ENCODE assay signal across 8 mouse cellular contexts in the genomic region with DNA sequence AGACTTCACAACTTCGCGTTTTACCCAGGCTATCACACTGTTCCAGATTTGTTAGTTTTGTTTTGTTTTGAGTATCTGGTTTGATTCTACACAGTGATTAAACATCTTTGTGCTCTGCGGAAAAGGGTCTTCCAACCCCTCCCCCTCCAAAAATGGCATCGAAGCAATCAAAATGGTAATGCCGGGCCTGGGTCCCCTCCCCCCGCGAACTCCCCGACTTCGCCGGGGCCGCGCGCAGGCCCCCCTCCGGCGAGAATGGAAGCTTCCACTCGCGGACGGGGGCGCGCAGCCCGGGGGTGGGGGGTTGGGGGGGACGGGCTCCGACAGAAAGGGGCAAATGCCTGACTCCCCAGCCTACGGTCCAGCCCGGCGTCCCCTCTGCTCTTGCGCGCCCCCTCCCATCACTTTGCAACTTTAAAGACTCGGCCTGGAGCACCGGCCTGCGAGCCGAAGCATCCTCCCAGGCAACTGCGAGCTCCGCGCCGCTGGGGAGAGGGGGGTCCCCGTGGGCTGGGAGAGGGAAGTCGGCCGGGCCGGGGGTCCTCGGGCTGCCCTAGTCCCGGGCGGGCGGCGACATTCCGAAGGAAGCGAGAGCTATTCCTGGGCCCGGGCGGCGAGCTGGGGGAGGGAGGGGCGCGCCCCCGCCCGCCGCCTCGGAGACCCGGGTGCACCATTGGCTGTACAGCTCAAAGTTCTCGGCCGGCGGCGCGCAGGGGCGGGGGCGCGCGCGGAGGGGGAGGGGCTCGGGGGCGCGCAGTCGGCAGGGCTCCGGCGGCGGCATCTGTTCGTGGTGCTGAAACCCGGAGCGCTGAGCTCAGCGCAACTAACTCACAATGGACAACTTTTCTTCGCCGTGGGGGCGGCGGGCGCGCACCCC. TPM values are rescaled to one million over a fixed set of nuclear protein-coding genes. Genes with fewer than 3 reads are reported as not detected.
DNase-seq lines count a peak whose midpoint lies in the region; ATAC-seq and TF ChIP-seq lines count a peak whose summit lies in the region.

No protein-coding gene starts in this region.

- no peak for DNase-seq in CH12.LX (ENCODE audit: extremely low read depth)
- peak; percentile 84 for DNase-seq in cerebellum, adult 11 months
- peak; percentile 83 to 85 for DNase-seq in heart, postnatal 14 days
- peak; percentile 57 to 86 for DNase-seq in layer of hippocampus, adult 18-20 months (ENCODE audit: low spot score in 2 of 2)
- DNase-seq in lung, adult 2 months, result peak; percentile 20
- DNase-seq in ovary, postnatal 10 days (ENCODE audit: low spot score), result peak; percentile 48
- DNase-seq in urinary bladder, adult 18-20 months (ENCODE audit: low spot score in 2 of 2), result peak; percentile 29 to 44

- TF ChIP-seq EP300 in CH12.LX (IDR thresholded peaks at IDR 0.05; ENCODE audit: low read length), result no peak

- peaks cover 9% of the 10 kb centered on the region for H3K27me3 ChIP-seq in CH12.LX (replicated peaks)
- no peaks in the 10 kb centered on the region for H3K27me3 ChIP-seq in forebrain, embryonic 16.5 days (replicated peaks; ENCODE audit: control insufficient read depth, insufficient read depth, low read length)

- H3K79me2 ChIP-seq in CH12.LX (replicated peaks; ENCODE audit: control insufficient read depth, extremely low read depth, insufficient read depth, poor library complexity, severe bottlenecking), result no peaks in the 10 kb centered on the region

- peak overlapping the region; percentile 67 for H3K4me2 ChIP-seq in CH12.LX (ENCODE audit: insufficient read depth, low read depth, poor library complexity, severe bottlenecking)
- H3K4me2 ChIP-seq in forebrain, embryonic 16.5 days (ENCODE audit: low read length), result peak overlapping the region; percentile 74

- TF ChIP-seq POLR2A in CH12.LX (IDR thresholded peaks at IDR 0.05; ENCODE audit: low read depth, low read length), result no peak
- TF ChIP-seq POLR2A in lung, adult 2 months (IDR thresholded peaks at IDR 0.05; ENCODE audit: borderline replicate concordance, extremely low read depth, low read depth, low read length), result no peak

- TF ChIP-seq CTCF in CH12.LX (conservative IDR thresholded peaks at IDR 0.05 in 1 of 2, IDR thresholded peaks at IDR 0.05 in 1 of 2; ENCODE audit: low read depth in 2 of 2, low read length in 2 of 2), result no peak
- no peak for TF ChIP-seq CTCF in lung, adult 2 months (IDR thresholded peaks at IDR 0.05; ENCODE audit: insufficient read depth, low read length)

- H3K9me3 ChIP-seq in CH12.LX (replicated peaks; ENCODE audit: low read length), result peaks cover 3% of the 10 kb centered on the region
- no peaks in the 10 kb centered on the region for H3K9me3 ChIP-seq in forebrain, embryonic 16.5 days (ENCODE audit: control insufficient read depth, low read length)

- peak overlapping the region in 1 of 3 experiments; percentile 11 for H3K4me3 ChIP-seq in CH12.LX (replicated peaks in 1 of 3; ENCODE audit: low read depth in 2 of 3, low read length in 2 of 3, poor library complexity in 1 of 3)
- peak overlapping the region; percentile 78 for H3K4me3 ChIP-seq in forebrain, embryonic 16.5 days (replicated peaks; ENCODE audit: low read length)
- H3K4me3 ChIP-seq in lung, adult 2 months (replicated peaks; ENCODE audit: extremely low read depth, low read depth, low read length), result peak overlapping the region; percentile 55

- dilution Hi-C loops in CH12.LX (cut with MboI; ENCODE audit: extremely low pct_ligation_motif_present, extremely low pct_unique_long_range_greater_than_20kb, low sequenced_read_pairs), result no loop called here

- intact Hi-C loops in heart, postnatal 14 days (cut with DNase I), result loop anchor here (1.0 to 5.0 kb wide), 3 partner anchors 24 to 69 kb away; partner anchors contain the start of genes Gm29666 and Nup50

- 1% methylated on average over 59 of the region's 84 CpGs for WGBS in forebrain, embryonic 16.5 days
- 2% methylated on average over 74 of the region's 84 CpGs for WGBS in lung, adult 2 months

- H3K27ac ChIP-seq in CH12.LX (ENCODE audit: insufficient read depth, low read depth), result no peak overlapping the region
- peak overlapping the region; percentile 98 for H3K27ac ChIP-seq in forebrain, embryonic 16.5 days (ENCODE audit: low read length)

- H3K9ac ChIP-seq in CH12.LX (ENCODE audit: insufficient read depth, low read depth), result no peak overlapping the region
- peak overlapping the region; percentile 88 for H3K9ac ChIP-seq in forebrain, embryonic 16.5 days (replicated peaks; ENCODE audit: low read depth, low read length)

- in situ Hi-C loops in CH12.LX (cut with MboI; ENCODE audit: low pct_ligation_motif_present, low pct_unique_long_range_greater_than_20kb, low sequenced_read_pairs), result no loop called here

- peaks cover 0 to 17% of the 10 kb centered on the region in 2 experiments for H3K36me3 ChIP-seq in CH12.LX (replicated peaks in 1 of 2; ENCODE audit: control insufficient read depth in 1 of 2, insufficient read depth in 1 of 2, low read length in 1 of 2)
- H3K36me3 ChIP-seq in forebrain, embryonic 16.5 days (ENCODE audit: control insufficient read depth, insufficient read depth), result no peaks in the 10 kb centered on the region

- ATAC-seq in forebrain, embryonic 16.5 days, result peak; percentile 67

- peaks cover 12 to 37% of the 10 kb centered on the region in 2 experiments for H3K4me1 ChIP-seq in CH12.LX (ENCODE audit: control insufficient read depth in 1 of 2, insufficient read depth in 2 of 2)
- H3K4me1 ChIP-seq in forebrain, embryonic 16.5 days (replicated peaks; ENCODE audit: control insufficient read depth, insufficient read depth, low read length), result peaks cover 38% of the 10 kb centered on the region
- H3K4me1 ChIP-seq in lung, adult 2 months (ENCODE audit: control insufficient read depth, insufficient read depth, low read length), result peaks cover 4% of the 10 kb centered on the region; the same call in 1 of the 2 replicates

- no peak for TF ChIP-seq RAD21 in CH12.LX (IDR thresholded peaks at IDR 0.05; ENCODE audit: low read depth, low read length)

TF ChIP-seq in CH12.LX, 34 proteins besides CTCF, POLR2A, EP300 and RAD21:
- TF ChIP-seq HCFC1 (IDR thresholded peaks at IDR 0.05; ENCODE audit: low read depth, low read length) (no peak), POLR2AphosphoS2 (IDR thresholded peaks at IDR 0.05; ENCODE audit: low read depth, low read length) (no peak), TBP (conservative IDR thresholded peaks at IDR 0.05; ENCODE audit: low read depth, low read length) (no peak), MAFK (IDR thresholded peaks at IDR 0.05; ENCODE audit: insufficient replicate concordance, low read length) (no peak), RCOR1 (conservative IDR thresholded peaks at IDR 0.05; ENCODE audit: low read depth, low read length) (no peak), IRF4 (IDR thresholded peaks at IDR 0.05; ENCODE audit: low read depth, low read length) (no peak), NELFE (IDR thresholded peaks at IDR 0.05; ENCODE audit: low read depth, low read length) (no peak), ZKSCAN1 (IDR thresholded peaks at IDR 0.05; ENCODE audit: borderline replicate concordance, low read depth, low read length) (no peak), UBTF (IDR thresholded peaks at IDR 0.05; ENCODE audit: low read depth, low read length) (no peak), ZC3H11A (IDR thresholded peaks at IDR 0.05; ENCODE audit: low read depth, low read length) (no peak)

RNA-seq across cellular contexts. Expression of gene Phf21b, which starts 2.4 kb away (rescaled TPM):
- total RNA-seq in CH12.LX (2012; rRNA removed), result 2.2 TPM in 2 replicates
- 1.3 and 3.0 TPM in 2 replicates for total RNA-seq in CH12.LX (2014; rRNA removed)
- polyA plus RNA-seq in CH12.LX (2012; ENCODE audit: insufficient read length, low read depth), result 5.3 TPM in 2 replicates
- 9.7 and 10.2 TPM in 2 replicates for polyA plus RNA-seq in forebrain, embryonic 16.5 days (2015; fragmentation: Nextera tagmentation; extraction: Ambion mirVana)
- total RNA-seq in heart, postnatal 14 days (2021), result 1 to 10 TPM; 1.4 to 1.6 TPM
- total RNA-seq in layer of hippocampus, adult 18-20 months (2021), result 10 to 100 TPM in 1 of 2 experiments, 1 to 10 TPM in 1; 9.9 to 11.1 TPM
- polyA plus RNA-seq in lung, adult 2 months (2012; rRNA removed), result 2.2 and 2.6 TPM in 2 replicates
